Mouse (Mus musculus): ENCODE results near the gene Fbxl19. TPM values are rescaled to one million over a fixed set of nuclear protein-coding genes. Genes with fewer than 3 reads are reported as not detected.

Fbxl19 gene
- polyA plus RNA-seq, 1 experiment from 2014 or later: 10.7 TPM

DNA sequence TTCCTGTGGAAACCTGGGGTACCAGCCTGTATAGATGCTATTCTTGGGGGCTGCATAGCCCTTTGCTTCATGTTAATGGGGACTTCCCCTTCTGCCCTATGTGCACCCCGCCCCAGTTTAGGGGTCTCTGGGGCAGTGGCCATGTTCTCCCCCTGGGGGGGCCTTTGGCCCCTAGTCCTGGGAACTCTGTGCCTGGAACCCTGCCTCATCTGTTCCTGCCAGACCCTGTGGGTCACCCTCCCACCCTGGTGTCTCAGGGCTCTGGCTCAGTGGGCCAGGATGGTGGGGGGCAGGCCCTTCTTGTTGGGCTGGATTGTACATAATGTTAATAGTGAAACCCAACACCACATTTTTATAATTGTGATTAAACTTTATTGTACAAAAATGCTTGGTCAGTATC lies 55.4 kb downstream of the Fbxl19 start:
- Histone ChIP-seq H3K27ac (ENCODE audit: low read depth, low read length) (no peak overlapping the region), H3K9ac (ENCODE audit: low read depth, low read length) (no peak overlapping the region), H3K36me3 (ENCODE audit: control insufficient read depth, insufficient read depth, low read length) (peaks cover 20% of the 10 kb centered on the region), H3K4me3 (ENCODE audit: low read depth, low read length) (no peak overlapping the region), H3K9me3 (ENCODE audit: control insufficient read depth, low read length) (no peaks in the 10 kb centered on the region), H3K4me2 (replicated peaks; ENCODE audit: low read depth, low read length) (no peak overlapping the region), H3K27me3 (ENCODE audit: control insufficient read depth, insufficient read depth, low read length) (no peaks in the 10 kb centered on the region), H3K4me1 (replicated peaks; ENCODE audit: control insufficient read depth, insufficient read depth, low read length) (no peaks in the 10 kb centered on the region; the same call in 1 of the 2 replicates)
- 93% methylated on average over 1 of the region's 1 CpGs for WGBS
- DNase-seq (ENCODE audit: low spot score): no peak
- no peak for ATAC-seq (ENCODE audit: low FRiP score)

DNA sequence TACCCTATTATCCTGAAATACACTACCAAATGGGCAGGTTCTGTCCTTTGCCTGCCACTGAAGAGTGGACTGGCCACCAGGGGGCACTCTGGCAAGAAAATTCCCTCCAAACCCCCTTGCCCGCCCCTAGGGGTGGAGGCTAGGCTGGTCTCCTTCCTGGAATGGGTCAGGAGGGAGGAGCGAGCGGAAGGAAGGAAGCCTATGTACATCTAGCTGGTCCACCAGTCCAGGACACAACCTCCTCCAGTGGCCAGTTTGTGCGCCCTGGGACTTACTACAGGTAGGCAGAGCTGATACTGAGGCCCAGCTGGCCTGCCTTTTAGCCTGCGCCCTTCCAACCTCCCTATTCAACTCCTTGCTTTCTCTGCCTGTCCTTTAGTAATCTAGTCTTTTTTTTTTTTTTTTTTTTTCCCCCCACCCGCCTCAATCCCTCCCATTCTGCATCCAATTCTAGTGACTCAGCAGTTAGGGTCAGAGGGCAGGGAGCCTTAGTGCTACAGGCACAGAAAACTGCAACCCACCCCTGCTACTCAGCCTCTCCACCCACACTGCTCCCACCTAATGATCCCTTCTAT lies 56.2 kb downstream of the Fbxl19 start, which contains the start of gene Hsd3b7:
Gene Hsd3b7 (plus strand): TSS at position 170 of the 575 bp plus-strand sequence.
- H3K27ac ChIP-seq (ENCODE audit: low read depth, low read length): 0 out of 2 replicates have a peak within 1 kb of the TSS, but pooled peaks have one; percentile 24

DNA sequence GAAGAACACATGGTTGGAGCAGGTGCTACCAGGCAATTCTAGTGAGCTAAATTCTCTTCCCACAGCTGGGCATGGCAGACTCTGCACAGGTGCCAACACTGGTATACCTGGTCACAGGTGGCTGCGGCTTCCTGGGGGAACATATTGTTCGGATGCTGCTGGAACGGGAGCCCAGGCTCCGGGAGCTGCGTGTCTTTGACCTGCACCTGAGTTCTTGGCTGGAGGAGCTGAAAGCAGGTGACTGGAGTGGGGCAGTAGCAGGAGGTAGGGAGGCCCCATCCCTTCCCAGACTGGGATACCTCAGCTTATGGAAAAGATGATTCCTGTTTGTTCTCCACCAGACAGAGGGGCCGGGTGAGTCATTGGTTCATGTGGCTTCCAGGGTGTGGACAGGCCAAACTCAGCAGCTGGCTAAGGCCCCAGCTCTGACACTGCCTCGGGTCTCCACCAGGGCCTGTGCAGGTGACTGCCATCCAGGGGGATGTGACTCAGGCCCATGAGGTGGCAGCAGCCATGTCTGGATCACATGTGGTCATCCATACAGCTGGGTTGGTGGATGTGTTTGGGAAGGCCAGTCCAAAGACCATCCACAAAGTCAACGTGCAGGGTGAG lies 56.8 kb downstream of the Fbxl19 start:
- no peak overlapping the region for H3K4me3 ChIP-seq (ENCODE audit: low read depth, low read length)
- DNase-seq (ENCODE audit: low spot score) (no peak), ATAC-seq (ENCODE audit: low FRiP score) (peak; percentile 13; the same call in 1 of the 2 replicates)
- H3K27ac ChIP-seq (ENCODE audit: low read depth, low read length): 0 out of 2 replicates have a peak overlapping the region, but pooled peaks have one; percentile 24
- 91% methylated on average over 8 of the region's 8 CpGs for WGBS
- H3K36me3 ChIP-seq (ENCODE audit: control insufficient read depth, insufficient read depth, low read length): peaks cover 17% of the 10 kb centered on the region
- no peak overlapping the region for H3K4me2 ChIP-seq (replicated peaks; ENCODE audit: low read depth, low read length)
- no peaks in the 10 kb centered on the region for H3K27me3 ChIP-seq (ENCODE audit: control insufficient read depth, insufficient read depth, low read length)
- H3K4me1 ChIP-seq (replicated peaks; ENCODE audit: control insufficient read depth, insufficient read depth, low read length): no peaks in the 10 kb centered on the region; the same call in 1 of the 2 replicates
- H3K9me3 ChIP-seq (ENCODE audit: control insufficient read depth, low read length): no peaks in the 10 kb centered on the region
- no peak overlapping the region for H3K9ac ChIP-seq (ENCODE audit: low read depth, low read length)

More for the DNA sequence above, 56.2 kb downstream of the Fbxl19 start, which contains the start of gene Hsd3b7:
- H3K9ac ChIP-seq (ENCODE audit: low read depth, low read length): no peak within 1 kb of the TSS
- peak; percentile 94 for DNase-seq (ENCODE audit: low spot score)
- WGBS: 32% methylated on average over 6 of the region's 6 CpGs
- no peak within 1 kb of the TSS for H3K4me3 ChIP-seq (ENCODE audit: low read depth, low read length)
- no peaks in the 10 kb centered on the region for H3K27me3 ChIP-seq (ENCODE audit: control insufficient read depth, insufficient read depth, low read length)
- ATAC-seq (ENCODE audit: low FRiP score): peak; percentile 73
- peaks cover 20% of the 10 kb centered on the region for H3K36me3 ChIP-seq (ENCODE audit: control insufficient read depth, insufficient read depth, low read length)
- no peaks in the 10 kb centered on the region for H3K9me3 ChIP-seq (ENCODE audit: control insufficient read depth, low read length)
- no peak within 1 kb of the TSS for H3K4me2 ChIP-seq (replicated peaks; ENCODE audit: low read depth, low read length)
- H3K4me1 ChIP-seq (replicated peaks; ENCODE audit: control insufficient read depth, insufficient read depth, low read length): no peaks in the 10 kb centered on the region; the same call in 1 of the 2 replicates

DNA sequence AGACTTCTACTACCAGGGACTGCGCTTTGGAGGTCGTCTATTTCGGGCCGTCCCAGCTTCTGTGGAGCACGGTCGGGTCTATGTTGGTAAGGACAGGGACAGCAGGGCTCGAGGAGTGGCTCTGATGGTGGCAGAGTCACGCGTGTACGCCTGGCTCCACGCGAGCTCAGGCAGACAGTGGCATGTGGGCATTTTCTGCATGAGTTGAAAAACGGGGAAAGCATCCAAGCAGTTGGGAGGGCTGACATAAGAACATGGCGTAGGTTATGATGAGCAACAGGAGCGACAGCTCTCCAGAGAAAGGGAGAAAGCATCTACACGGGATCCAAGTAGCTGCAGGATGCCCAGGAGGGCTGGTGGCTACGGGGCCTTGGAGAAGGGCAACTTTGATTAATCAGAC lies 58.0 kb downstream of the Fbxl19 start:
- ATAC-seq (ENCODE audit: low FRiP score) (no peak), DNase-seq (ENCODE audit: low spot score) (no peak)
- WGBS: 92% methylated on average over 17 of the region's 17 CpGs
- Histone ChIP-seq H3K27ac (ENCODE audit: low read depth, low read length) (no peak overlapping the region), H3K9me3 (ENCODE audit: control insufficient read depth, low read length) (no peaks in the 10 kb centered on the region), H3K4me3 (ENCODE audit: low read depth, low read length) (no peak overlapping the region), H3K4me2 (replicated peaks; ENCODE audit: low read depth, low read length) (no peak overlapping the region), H3K9ac (ENCODE audit: low read depth, low read length) (no peak overlapping the region), H3K27me3 (ENCODE audit: control insufficient read depth, insufficient read depth, low read length) (no peaks in the 10 kb centered on the region), H3K4me1 (replicated peaks; ENCODE audit: control insufficient read depth, insufficient read depth, low read length) (no peaks in the 10 kb centered on the region; the same call in 1 of the 2 replicates), H3K36me3 (ENCODE audit: control insufficient read depth, insufficient read depth, low read length) (peaks cover 10% of the 10 kb centered on the region)

DNA sequence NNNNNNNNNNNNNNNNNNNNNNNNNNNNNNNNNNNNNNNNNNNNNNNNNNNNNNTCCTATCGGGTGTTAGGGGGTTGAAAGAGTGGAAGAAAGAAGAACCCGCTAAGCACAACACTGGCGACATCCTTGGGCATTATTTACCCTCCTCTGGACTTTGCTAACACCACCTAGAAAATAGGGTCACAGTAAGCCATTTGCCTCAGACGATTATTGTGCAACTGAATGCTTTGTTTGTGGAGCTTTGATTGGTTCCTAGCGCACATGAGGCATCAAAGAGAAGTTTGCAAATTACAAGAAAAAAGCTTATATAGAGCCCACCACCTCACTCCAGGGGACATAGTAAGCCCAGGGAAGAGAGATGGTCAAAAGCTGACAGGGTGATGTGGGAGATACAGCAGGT lies 64.5 kb downstream of the Fbxl19 start:
- no peaks in the 10 kb centered on the region for H3K9me3 ChIP-seq (ENCODE audit: control insufficient read depth, low read length)
- no peaks in the 10 kb centered on the region for H3K27me3 ChIP-seq (ENCODE audit: control insufficient read depth, insufficient read depth, low read length)
- DNase-seq (ENCODE audit: low spot score) (no peak), ATAC-seq (ENCODE audit: low FRiP score) (no peak)
- WGBS: 73% methylated on average over 5 of the region's 5 CpGs
- no peak overlapping the region for H3K4me2 ChIP-seq (replicated peaks; ENCODE audit: low read depth, low read length)
- H3K27ac ChIP-seq (ENCODE audit: low read depth, low read length): no peak overlapping the region
- H3K4me3 ChIP-seq (ENCODE audit: low read depth, low read length): no peak overlapping the region
- H3K9ac ChIP-seq (ENCODE audit: low read depth, low read length): no peak overlapping the region
- H3K36me3 ChIP-seq (ENCODE audit: control insufficient read depth, insufficient read depth, low read length): no peaks in the 10 kb centered on the region
- H3K4me1 ChIP-seq (replicated peaks; ENCODE audit: control insufficient read depth, insufficient read depth, low read length): no peaks in the 10 kb centered on the region

DNA sequence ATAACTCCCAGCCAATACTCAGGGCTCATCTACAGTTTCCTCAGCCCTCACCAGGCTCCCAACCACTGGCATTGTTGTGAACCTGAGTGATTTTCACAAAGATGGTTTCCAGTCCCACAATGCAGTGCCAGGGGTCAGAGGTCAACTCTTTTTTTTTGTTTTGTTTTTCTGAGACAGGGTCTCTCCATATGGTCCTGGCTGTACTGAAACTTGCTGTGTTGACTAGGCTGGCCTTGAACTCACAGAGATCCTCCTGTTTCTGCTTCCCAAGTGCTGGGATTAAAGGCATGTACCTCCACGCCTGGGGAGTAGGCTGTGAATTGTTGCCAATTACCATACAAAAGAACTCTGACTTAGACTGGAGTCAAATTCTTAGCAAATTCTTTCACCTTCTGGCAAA lies 65.5 kb downstream of the Fbxl19 start:
- WGBS: 93% methylated on average over 1 of the region's 1 CpGs
- H3K4me3 ChIP-seq (ENCODE audit: low read depth, low read length): no peak overlapping the region
- no peaks in the 10 kb centered on the region for H3K36me3 ChIP-seq (ENCODE audit: control insufficient read depth, insufficient read depth, low read length)
- H3K9ac ChIP-seq (ENCODE audit: low read depth, low read length): no peak overlapping the region
- H3K4me1 ChIP-seq (replicated peaks; ENCODE audit: control insufficient read depth, insufficient read depth, low read length): no peaks in the 10 kb centered on the region
- no peaks in the 10 kb centered on the region for H3K9me3 ChIP-seq (ENCODE audit: control insufficient read depth, low read length)
- DNase-seq (ENCODE audit: low spot score) (no peak), ATAC-seq (ENCODE audit: low FRiP score) (no peak)
- no peak overlapping the region for H3K27ac ChIP-seq (ENCODE audit: low read depth, low read length)
- H3K27me3 ChIP-seq (ENCODE audit: control insufficient read depth, insufficient read depth, low read length): no peaks in the 10 kb centered on the region
- no peak overlapping the region for H3K4me2 ChIP-seq (replicated peaks; ENCODE audit: low read depth, low read length)

DNA sequence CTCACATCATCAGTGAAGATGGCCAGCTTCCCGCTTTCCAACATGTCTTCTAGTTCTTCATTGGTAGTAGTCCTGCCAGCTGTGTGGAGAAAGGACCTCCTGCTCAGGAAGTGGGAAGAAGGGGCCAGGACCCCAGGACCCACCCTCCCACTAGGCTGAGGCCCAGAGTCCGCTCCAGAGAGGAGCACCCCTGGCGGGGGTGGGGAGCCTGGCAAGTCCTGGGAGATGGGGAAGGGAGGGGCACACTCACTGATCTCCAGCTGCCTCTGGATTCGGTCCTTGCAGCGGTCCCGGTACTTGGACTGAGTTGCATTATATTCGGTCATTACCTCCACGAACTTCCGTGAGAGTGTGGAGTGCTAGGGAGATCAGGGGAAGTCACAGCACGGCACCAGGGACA lies 66.3 kb downstream of the Fbxl19 start:
- Histone ChIP-seq H3K9me3 (ENCODE audit: control insufficient read depth, low read length) (no peaks in the 10 kb centered on the region), H3K27me3 (ENCODE audit: control insufficient read depth, insufficient read depth, low read length) (no peaks in the 10 kb centered on the region), H3K4me1 (replicated peaks; ENCODE audit: control insufficient read depth, insufficient read depth, low read length) (no peaks in the 10 kb centered on the region), H3K4me3 (ENCODE audit: low read depth, low read length) (no peak overlapping the region), H3K36me3 (ENCODE audit: control insufficient read depth, insufficient read depth, low read length) (no peaks in the 10 kb centered on the region), H3K27ac (ENCODE audit: low read depth, low read length) (no peak overlapping the region), H3K9ac (ENCODE audit: low read depth, low read length) (no peak overlapping the region), H3K4me2 (replicated peaks; ENCODE audit: low read depth, low read length) (no peak overlapping the region)
- ATAC-seq (ENCODE audit: low FRiP score) (no peak), DNase-seq (ENCODE audit: low spot score) (no peak)
- 71% methylated on average over 10 of the region's 10 CpGs for WGBS

DNA sequence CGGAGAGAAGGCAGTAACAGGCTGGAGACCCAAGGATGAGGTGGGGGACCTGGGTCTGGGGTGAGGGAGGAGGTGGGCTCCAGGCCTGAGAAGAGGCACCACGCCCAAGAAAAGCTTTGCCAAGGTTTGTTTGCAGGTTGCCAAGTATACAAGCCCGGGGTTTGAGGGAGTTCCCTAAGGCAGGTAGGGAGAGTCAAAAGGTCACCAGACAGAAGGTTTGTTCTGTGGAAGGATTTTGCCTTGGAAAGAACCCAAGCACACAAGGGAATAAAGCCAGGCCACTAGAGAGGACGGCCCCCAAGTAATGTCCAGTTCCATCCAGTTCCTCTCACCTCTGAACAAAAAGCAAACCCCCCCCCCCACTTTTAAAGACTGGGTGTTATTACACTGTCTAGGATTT lies 66.9 kb downstream of the Fbxl19 start:
- Histone ChIP-seq H3K9me3 (ENCODE audit: control insufficient read depth, low read length) (no peaks in the 10 kb centered on the region), H3K27me3 (ENCODE audit: control insufficient read depth, insufficient read depth, low read length) (no peaks in the 10 kb centered on the region), H3K36me3 (ENCODE audit: control insufficient read depth, insufficient read depth, low read length) (no peaks in the 10 kb centered on the region), H3K9ac (ENCODE audit: low read depth, low read length) (no peak overlapping the region), H3K27ac (ENCODE audit: low read depth, low read length) (no peak overlapping the region), H3K4me2 (replicated peaks; ENCODE audit: low read depth, low read length) (no peak overlapping the region), H3K4me3 (ENCODE audit: low read depth, low read length) (no peak overlapping the region), H3K4me1 (replicated peaks; ENCODE audit: control insufficient read depth, insufficient read depth, low read length) (no peaks in the 10 kb centered on the region)
- no peak for DNase-seq (ENCODE audit: low spot score)
- ATAC-seq (ENCODE audit: low FRiP score): no peak
- WGBS: 91% methylated on average over 4 of the region's 4 CpGs

DNA sequence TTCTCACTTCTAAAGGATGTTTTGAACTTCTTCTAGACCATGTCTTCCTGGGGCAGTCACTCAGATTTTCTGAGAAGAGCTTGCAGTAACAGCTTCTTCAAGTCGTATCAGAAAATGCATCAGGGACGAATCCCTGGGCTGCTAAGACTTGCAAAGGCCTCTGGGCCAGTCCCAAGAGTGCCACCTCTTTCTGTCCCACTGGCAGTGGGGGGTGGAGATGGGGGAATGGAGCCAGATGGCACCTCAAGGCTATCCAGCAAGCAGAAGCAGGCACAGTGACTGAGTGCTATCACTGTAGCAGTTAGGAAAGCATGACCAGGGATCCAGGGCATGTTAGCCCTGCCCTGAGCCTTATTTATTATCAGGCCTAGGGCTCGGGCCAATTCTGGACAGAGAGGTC lies 67.9 kb downstream of the Fbxl19 start:
- 86% methylated on average over 3 of the region's 3 CpGs for whole genome bisulfite sequencing

More for the DNA sequence above, 67.9 kb downstream of the Fbxl19 start:
- ATAC-seq (ENCODE audit: low FRiP score) (no peak), DNase-seq (ENCODE audit: low spot score) (no peak)
- Histone ChIP-seq H3K36me3 (ENCODE audit: control insufficient read depth, insufficient read depth, low read length) (no peaks in the 10 kb centered on the region), H3K27me3 (ENCODE audit: control insufficient read depth, insufficient read depth, low read length) (no peaks in the 10 kb centered on the region), H3K9ac (ENCODE audit: low read depth, low read length) (no peak overlapping the region), H3K4me3 (ENCODE audit: low read depth, low read length) (no peak overlapping the region), H3K9me3 (ENCODE audit: control insufficient read depth, low read length) (no peaks in the 10 kb centered on the region), H3K4me1 (replicated peaks; ENCODE audit: control insufficient read depth, insufficient read depth, low read length) (no peaks in the 10 kb centered on the region), H3K27ac (ENCODE audit: low read depth, low read length) (no peak overlapping the region), H3K4me2 (replicated peaks; ENCODE audit: low read depth, low read length) (no peak overlapping the region)

Measured in hindbrain, embryonic 11.5 days (tissue).